Mouse (Mus musculus) urinary bladder, postnatal 4 days (tissue): ENCODE measurements around the gene Smtnl2.

ENCODE experiments used
- DNase-seq, 2 experiments: peaks; one replicate each; pipeline ENCODE4 v3.0.0; 2021 to 2022; ENCODE audit warnings: low spot score in 2 of 2

Gene Smtnl2

DNA sequence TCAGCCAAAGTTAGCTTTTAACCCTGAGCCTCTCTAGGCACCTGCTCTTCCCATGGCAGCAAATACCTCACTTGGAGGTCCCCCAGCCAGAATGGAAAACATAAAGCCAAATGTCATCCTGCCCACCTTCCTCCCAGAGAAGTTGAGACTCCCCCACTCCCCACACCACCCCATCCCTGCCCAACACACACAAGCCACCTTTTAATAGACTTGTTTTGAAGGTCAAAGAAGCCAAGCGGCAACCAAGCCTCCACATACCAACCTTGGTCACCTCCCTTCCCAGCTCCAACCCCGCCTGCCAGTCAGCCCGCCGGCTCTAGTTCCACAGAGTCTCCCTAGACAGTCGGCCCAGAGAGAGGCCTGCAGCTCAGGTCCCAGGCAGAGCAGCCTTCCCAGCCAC lies 9.5 kb downstream of the Smtnl2 start:
- no peak for DNase-seq

DNA sequence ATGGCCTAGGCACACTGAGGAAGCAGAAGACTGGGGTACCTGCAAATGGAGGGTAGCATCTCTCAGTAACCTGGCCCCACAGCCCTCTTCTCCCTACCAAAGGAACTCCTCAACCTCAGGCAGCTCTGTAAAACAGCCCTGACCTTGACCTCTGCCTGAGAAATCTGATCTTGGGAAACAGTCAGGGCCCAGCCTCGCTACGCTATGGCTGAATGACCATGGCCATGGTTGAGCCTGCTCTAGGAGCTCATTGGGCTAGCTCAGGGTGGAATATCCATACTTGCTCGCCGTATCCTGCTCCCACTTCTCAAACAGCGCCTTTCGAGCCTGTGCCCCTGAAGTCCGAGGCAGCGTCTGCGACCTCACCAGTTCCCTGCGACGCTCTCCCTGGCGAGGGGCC lies 10.4 kb downstream of the Smtnl2 start:
- no peak for DNase-seq

DNA sequence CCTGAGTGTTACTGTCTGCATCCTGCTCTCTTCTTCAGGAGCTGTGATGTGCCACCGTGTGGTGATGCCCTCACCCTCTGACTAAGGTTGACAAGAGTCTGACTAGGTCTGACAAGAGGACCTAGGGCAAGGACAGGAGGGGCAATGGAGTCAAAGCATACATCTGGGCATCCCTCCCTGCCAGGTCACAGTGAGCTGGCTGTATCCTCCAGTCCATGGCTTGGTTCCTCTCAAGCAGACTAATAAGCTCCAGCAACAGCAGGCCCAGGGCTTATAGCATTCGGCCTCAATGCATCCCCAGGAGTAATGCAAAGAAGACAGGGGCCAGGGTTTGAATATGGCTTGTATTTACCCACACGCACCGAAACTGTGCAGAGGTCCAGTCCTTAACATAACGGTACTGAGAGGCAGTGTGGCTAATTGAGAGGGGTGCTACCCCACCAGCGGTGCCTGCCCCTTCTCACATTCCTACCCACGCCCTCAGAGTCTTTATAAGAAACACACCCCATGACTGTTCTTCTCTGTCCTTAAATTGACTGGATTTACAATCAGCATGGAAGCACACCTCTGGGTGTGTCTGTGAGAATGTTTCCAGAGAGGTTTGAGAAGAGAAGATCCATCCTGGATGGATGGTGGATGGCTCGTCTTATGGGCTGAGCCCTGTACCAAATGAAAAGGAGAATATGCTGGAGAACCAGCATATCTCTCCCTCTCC lies 13.5 kb downstream of the Smtnl2 start:
- no peak for DNase-seq

DNA sequence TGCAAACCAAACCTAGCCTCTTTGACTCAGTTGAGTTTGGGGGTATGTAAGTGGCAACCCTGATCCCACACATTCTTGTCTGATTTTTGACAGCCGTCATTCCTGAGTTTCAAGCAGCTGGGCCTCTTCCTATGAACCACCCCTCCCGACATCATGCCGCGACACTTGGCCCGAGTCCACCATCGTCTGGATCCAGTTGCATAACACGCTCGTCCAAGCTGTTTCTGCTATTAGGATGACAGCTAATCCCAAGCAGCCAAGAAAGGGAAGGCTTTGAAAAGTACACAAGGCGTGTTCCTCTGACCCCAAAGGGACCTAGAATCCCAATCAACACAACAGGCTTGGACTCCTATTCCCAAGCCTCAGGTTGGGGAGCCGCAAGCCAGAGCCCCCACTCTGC lies 14.4 kb downstream of the Smtnl2 start:
- peak; percentile 66 to 78 for DNase-seq

DNA sequence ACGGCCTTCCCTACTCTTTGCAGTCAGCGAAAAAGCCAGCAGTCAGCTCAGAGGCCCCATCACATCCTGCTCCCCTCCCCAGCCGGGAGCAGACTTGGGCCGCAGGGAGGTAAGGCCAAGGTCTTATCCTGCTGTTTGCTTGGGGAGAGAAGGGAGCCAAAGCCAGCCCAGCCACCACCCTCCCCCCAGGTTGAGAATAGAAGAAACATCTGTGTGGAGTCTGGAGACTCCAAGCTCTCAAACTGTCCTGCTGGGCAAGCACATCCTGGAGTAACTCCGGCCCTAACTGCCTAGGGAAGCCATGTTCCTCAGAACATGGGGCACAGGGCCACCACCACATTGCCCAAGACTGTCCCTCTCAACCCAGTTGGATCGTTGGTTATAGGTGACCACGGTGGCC lies 14.9 kb downstream of the Smtnl2 start:
- DNase-seq = peak in 1 of 2 experiments; percentile 69

DNA sequence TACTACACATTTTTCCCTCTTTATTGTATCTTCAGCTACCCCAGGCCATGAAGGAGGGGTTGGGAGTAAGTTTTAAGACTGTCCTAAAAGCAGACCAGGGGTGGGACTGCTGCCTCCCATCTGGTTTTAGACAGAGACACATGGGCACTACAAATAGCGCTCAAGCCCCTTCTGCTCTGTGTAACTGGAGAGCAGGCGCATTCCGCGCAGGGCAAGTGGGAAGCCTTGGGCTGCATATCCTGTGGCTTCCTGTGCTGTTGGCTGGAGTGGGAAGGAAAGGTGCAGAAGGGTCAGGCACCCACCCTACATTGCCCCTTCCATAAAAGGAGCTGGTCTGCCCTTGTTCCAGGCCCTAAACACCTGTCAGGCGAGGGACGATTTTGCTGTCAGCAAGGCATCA lies 15.9 kb downstream of the Smtnl2 start:
- no peak for DNase-seq

DNA sequence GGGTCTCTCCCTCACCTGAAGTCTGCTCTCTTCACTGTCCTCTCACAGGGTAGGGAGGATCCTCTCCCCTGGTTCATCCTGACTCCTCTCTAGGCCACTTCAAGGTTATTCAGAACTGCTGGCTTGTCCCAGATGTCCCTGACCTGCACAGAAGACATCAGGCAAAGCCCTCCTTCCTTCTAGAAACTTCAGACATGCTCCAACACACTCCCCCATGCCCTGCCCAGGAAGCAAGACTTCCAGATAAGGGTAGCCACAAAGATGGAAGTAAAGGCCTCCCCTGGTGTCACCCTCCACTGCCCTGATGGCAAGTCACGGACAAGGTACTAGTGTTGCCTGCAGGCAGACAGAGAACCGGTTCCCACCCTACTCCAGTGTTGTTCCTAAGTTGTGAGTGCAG lies 16.8 kb downstream of the Smtnl2 start:
- DNase-seq = no peak

DNA sequence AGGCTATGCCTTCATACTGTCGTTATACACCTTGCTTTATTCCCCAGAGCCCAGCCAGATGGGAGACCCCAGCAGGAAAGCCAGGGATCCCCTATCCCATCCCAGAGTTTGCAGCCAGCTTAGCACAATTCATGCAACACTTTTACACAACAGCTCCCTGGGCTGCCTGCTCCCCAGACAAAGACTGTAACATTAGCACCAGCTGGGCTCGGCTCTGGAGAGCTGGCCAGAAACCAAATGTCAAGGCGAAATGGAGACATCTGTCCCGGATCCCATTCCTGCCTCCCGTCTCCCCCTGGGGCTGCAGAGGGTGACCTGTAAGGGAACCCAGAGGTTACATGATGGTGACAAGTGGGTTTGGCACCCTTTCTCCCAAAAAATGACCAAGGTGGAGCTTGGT lies 17.8 kb downstream of the Smtnl2 start:
- peak in 1 of 2 experiments; percentile 44 for DNase-seq

DNA sequence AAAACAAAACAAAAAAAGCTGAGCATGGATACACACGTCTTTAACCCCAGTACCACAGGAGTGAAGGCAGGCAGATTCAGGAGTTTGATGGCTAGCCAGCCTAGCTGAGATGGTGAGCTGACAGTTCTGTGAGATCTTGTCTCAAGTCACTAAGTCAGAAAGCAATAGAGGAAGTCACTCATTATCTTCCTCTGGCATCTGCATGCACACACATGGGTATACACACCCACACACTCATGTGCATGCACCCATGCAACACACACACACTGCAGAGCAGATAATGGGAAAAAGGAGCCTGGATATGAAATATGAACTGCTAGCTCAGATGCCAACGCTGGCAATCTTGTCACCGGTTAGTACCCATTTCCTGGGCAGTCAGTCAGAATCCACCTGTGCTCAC lies 18.3 kb downstream of the Smtnl2 start:
- DNase-seq = no peak

DNA sequence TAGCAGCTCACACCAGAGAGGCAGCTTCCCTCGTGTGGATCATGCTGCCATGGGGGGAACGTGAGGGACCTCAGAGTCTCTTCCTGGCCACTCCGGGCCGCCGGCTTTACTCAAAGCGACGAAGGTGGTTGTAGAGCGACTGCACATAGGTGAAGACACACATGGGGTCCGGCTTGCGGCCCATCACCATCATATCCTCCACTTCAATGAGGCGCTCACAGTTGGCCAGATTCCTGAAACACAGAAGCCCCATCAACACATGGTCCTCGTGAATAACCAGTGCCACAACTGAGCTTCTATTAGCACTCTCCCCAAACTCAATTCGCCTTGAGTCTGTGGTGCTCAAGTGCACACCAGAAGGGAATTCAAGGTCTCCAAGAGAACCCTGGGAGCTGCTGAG lies 20.3 kb downstream of the Smtnl2 start:
- DNase-seq = peak in 1 of 2 experiments; percentile 16

DNA sequence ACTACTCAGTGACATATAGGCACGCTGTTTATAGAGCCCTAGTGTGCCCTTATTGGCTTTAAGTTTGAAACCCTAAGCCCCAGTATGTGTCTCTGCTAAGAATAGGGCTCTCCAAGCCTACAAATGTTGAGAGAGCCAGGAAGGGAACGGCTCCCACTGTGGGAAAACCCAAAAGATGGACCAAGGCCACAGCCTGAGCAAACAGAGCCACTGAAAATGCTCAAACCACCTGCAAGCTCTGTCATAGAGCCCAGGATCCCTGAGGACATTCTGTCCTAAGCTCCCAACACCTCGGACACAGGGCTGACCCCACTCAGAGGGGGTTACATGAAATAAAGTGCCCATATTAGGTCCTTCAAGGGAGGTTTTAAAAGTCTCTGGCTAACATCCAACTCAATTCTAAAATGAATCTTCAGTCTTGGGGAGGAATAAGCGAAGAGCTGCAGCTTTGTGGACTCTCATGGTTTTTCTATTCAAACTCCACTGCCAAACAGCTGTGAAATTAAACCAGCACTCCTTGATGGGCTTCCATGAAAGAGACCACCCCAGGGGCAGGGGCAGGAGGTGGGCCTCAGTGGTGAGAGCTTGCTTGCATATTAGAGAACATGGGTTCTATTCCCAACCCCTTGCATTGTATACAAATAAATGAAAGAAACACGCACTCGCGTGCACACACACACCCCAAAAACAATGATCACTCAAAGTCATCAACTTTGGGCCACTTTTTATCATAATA lies 21.9 kb downstream of the Smtnl2 start:
- peak in 1 of 2 experiments; percentile 28 for DNase-seq

DNA sequence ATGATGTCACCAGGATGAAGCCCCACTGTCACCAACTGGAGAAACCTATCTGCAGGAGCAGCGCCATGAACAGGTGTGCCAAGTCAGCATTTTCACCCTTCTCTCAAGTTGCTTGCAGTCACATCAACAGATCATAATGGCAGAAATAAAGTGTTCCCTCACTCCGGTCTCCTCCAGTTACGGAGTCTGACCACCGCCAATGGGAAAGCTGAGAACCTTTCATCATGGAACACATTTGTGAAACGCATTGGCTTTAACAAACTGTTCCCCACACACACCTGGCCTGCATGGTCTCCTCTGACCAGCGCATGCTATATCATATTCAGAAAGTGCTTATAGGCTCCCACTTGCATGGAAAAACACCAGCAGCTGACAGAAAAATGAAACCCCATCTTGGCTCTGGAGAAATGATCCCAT lies 23.4 kb downstream of the Smtnl2 start:
- no peak for DNase-seq

DNA sequence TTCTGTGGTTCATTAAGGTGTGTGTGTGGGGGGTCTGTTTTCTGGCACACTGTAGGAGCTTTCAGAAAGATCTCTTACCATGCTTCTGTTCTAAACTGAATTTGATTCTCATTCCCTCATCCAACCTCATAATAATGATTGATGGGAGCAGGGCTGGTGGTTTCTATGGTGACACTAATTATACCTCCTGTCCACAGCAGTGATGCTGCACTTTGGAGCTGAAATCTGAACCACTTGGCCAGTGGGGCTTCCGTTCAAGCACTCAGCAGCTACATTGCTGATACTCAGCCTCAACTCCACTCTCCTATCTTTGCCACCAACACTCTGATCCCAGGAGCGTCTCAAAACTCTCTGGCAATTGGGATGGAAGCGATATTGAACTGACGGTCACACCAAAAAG lies 32.2 kb downstream of the Smtnl2 start:
- no peak for DNase-seq

DNA sequence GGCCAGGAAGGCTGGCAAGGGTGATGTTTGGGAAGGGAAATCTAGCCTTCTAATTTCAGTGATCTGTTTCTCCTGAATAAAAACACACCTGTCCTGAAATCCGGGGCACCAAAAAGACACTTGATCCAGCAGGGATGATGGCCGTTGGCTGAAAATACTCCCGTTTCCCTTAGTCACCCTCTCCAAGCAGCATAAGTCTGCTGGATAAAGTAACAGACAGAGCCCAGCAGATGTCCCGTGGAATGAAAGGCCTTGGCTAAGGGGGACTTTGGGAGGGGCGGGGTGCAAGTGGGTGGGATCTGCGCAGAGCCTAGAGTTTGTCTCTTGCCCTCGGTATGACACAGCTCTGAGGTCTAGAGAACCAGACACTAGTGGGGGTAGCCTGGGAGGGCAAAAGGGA lies 33.3 kb downstream of the Smtnl2 start:
- DNase-seq = no peak

DNA sequence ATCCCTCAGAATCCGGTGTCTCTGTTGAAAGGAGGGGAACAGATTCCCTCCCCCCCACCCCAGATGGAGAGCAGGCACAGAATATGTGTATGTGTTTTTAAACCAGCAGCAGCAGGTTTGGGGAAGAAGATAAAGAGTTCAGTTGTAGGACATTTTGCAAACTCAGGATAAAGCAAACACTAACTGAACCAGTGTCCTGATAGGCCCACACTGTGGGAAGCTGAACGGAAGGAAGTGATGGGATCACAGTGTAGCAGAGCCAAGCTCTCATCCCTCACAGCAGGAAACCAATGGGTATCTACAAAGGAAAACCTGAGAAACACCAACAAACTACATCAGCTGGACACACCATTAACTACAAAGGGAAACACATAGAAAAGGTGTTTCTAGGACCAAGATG lies 35.0 kb downstream of the Smtnl2 start:
- DNase-seq = no peak

DNA sequence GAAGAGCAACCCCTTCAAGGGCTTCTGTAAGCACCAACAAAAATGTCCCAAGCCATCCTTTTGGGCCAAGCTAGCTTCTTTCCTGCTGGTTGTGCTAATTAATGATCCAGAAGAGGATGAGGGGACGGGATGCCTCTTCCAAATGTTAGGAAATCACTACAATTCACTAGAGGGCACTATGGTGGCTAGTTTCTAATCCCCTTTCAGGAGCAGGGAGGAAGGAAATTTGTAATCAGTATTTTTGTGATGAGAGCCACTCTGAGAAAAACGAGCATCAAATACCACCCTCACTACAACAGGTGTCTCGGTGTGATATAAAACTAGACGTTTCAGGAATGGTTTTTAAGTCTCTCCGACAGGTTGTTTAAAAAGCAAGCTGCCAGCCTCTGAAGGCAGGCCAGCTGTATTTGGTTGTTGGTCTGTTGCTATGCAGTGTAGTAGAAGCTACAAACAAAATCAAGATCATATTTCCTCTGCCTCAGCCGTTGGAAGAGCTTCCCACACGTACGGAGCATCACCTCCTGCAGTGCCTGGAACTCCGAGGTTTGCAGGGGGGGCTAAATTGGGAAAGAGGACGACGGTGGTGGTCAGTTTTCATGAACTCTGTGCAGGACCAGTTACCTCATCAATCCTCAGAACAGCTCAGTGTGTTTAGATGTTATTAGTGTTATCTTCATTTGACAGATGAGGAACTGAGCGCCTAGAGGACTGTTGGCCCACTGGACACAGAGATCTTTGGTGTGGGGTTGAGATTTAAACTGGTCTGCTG lies 41.4 kb downstream of the Smtnl2 start:
- DNase-seq = no peak

DNA sequence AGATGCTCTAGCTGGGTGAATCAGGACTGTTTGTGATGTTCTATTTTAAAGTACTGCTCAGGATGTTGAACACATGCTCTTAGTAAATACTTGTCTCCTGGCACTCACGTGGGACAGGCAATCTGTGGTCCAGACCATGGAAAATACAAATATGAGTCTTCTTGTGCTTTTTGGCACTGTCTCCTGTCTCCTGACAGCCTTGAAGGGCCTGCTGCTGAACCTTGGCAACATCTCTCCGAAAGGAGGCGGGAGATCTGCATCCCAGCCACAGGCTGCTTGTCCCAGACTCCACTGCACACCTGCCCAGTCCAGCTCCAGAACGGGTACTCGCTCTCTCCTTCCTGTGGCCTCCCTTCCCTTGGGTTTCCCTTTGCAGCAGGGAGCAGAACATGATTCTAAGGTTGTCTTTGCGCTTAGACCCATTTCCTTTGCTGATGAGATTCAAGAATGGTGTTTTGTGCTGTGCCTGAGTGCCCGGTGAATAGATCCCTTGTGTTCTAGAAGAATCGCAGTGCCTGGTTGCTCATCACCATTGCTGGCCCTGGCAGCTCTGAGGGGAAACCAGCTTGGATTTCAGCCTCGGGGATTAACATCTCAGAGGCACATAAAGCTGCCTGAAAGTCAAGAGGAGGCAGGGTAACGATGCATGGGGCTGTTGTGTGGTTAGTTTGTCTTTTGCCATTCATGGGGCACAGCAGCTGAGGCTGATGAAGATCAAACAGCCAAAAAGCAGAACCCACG lies 43.4 kb downstream of the Smtnl2 start:
- DNase-seq = no peak

DNA sequence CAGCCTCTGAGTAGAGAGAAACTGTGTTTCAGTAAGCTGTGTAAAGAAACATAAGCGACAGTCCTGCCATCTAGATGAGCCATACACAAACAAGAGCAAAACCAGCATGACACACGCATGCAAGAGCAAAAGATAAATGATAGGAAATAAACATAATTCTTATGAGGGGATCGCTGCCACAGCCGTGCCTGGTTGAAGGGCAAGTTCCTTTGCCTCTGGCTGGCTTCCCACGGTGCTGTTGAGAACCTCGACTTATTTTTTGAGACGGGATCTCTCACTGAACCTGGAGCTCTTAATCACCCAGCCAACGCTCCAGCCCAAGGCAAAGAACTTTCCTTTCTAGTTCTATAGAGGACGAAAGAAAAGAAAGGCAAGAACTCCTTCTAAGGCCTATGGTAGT lies 45.4 kb downstream of the Smtnl2 start:
- no peak for DNase-seq

DNA sequence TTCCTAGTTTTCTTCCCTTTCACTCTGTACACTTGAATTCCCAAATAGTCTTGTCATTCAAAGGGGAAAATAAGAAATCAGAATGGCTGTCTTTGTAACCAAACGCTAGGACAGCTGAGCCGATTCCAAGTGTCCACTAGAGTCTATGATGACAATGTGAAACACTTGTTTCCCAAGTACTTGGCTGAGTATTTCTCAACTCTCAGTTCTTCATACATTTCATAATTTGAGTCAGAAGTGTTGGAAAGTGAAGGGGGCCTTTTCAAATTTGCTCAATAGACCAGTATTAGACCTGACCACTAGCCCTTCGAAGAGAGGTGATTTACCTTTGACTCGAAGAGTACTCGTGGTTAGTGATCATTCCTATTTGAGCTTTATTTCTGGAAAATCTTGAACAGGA lies 47.0 kb downstream of the Smtnl2 start:
- DNase-seq = no peak

DNA sequence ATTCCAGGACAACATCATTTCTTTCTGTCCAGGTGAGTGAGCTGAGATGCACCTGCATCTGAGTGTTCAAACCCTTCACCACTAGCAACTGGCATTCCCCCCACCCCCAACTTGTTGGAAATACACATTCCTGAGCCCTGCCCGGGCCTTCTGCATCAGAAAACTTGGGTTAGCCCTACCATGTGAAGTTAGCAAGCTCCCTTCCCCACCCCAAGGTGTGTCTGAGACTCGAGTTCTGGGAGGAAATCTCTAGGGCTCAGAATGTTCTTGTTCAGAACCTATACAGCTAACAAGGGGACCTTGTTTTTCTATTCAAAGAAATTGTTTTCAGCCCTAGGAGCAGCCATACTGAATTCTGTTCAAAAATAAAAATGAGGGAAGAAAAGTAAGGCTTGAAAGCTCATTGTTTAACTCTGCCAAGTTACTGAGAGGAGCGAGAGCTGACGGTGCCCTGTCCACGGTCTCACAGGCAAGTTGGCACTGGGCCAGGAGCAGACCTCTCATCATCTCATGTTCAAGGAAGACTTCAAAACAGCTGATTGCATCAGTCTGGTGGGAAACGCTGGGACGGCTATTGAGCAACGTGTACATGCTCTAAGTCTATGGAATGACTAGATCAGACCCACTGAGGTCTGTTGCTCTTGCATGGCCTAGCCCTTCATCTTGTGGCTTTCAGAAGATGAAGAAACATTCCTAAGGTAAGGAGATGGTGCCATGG lies 47.8 kb downstream of the Smtnl2 start:
- no peak for DNase-seq

DNA sequence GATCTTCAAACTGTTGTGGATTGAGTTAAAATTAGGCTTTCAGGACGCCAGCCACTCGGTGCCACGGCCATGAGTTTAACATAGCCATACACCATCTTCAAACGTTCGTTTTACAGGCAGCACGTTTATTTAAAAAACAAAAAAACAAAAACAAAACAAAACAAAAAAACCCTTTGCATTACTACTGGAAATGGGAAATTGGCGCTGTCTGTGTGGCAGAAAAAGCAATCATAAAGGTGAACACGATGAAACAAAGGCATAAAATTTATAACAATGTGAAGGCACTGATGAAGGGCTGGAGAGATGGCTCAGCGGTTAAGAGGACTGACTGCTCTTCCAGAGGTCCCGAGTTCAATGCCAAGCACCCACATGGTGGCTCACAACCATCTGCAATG lies 49.2 kb downstream of the Smtnl2 start, which contains the start of gene Tekt1:
TSS of gene Tekt1 (minus strand) at position 96 of the 395 bp plus-strand sequence.
- DNase-seq = no peak
